ENCODE assay signal across 10 mouse cellular contexts in genomic region chr8:3417455-3417854, GRCm38 (mm10). TPM values are rescaled to one million over a fixed set of nuclear protein-coding genes. Genes with fewer than 3 reads are reported as not detected.
DNase-seq lines count a peak whose midpoint lies in the region; ATAC-seq and TF ChIP-seq lines count a peak whose summit lies in the region.
"Had no signal": no experiment of that assay in that cellular context is flagged by ENCODE, and none has a peak within 500 bp of the region (broad histone marks: within the 10 kb centered on the region; RNA-seq: fewer than 3 reads in every experiment).

No protein-coding gene starts in this region.

- peak overlapping the region; percentile 3; the same call in 1 of the 2 replicates for H3K4me3 ChIP-seq in hindbrain, embryonic 10.5 days
- no peak overlapping the region for H3K4me3 ChIP-seq in hindbrain, embryonic 16.5 days (ENCODE audit: low read length)
- H3K4me3 ChIP-seq in embryonic facial prominence, embryonic 11.5 days (ENCODE audit: low read depth, low read length) = no peak overlapping the region
- no peak overlapping the region for H3K4me3 ChIP-seq in intestine, postnatal 0 days (ENCODE audit: low read depth, low read length)
- H3K4me3 ChIP-seq in midbrain, postnatal 0 days (ENCODE audit: low read depth, low read length) = no peak overlapping the region
- H3K4me3 ChIP-seq: embryonic facial prominence, embryonic 13.5 days; limb, embryonic 15.5 days had no signal

- H3K4me1 ChIP-seq in hindbrain, embryonic 10.5 days (replicated peaks) = peaks cover 58% of the 10 kb centered on the region
- peaks cover 21% of the 10 kb centered on the region for H3K4me1 ChIP-seq in hindbrain, embryonic 16.5 days (ENCODE audit: control insufficient read depth, insufficient read depth, low read depth, low read length)
- peaks cover 4% of the 10 kb centered on the region for H3K4me1 ChIP-seq in embryonic facial prominence, embryonic 11.5 days (ENCODE audit: control insufficient read depth, insufficient read depth, low read length)
- peaks cover 23% of the 10 kb centered on the region for H3K4me1 ChIP-seq in intestine, postnatal 0 days (replicated peaks; ENCODE audit: control insufficient read depth, insufficient read depth, low read length)
- H3K4me1 ChIP-seq in midbrain, postnatal 0 days (ENCODE audit: insufficient read depth, low read length) = peaks cover 2% of the 10 kb centered on the region; the same call in 1 of the 2 replicates

- H3K27ac ChIP-seq in hindbrain, embryonic 10.5 days = peak overlapping the region; percentile 82
- no peak overlapping the region for H3K27ac ChIP-seq in hindbrain, embryonic 16.5 days (ENCODE audit: low read depth, low read length)
- H3K27ac ChIP-seq in embryonic facial prominence, embryonic 11.5 days (replicated peaks; ENCODE audit: low read depth, low read length) = no peak overlapping the region; the same call in 1 of the 2 replicates
- H3K27ac ChIP-seq in intestine, postnatal 0 days (ENCODE audit: low read depth, low read length) = peak overlapping the region; percentile 21; the same call in 1 of the 2 replicates
- no peak overlapping the region for H3K27ac ChIP-seq in midbrain, postnatal 0 days (ENCODE audit: low read depth, low read length)
- H3K27ac ChIP-seq: embryonic facial prominence, embryonic 13.5 days had no signal

- intact Hi-C loops in left cerebral cortex, postnatal 4 days (cut with DNase I) = no loop called here

- no peak for TF ChIP-seq CTCF in intestine, postnatal 0 days (IDR thresholded peaks at IDR 0.05; ENCODE audit: low read depth)
- 0 out of 2 replicates have a peak, but pooled peaks have one; percentile 1 for TF ChIP-seq CTCF in midbrain, postnatal 0 days (IDR thresholded peaks at IDR 0.05)

- no peaks in the 10 kb centered on the region; the same call in 1 of the 2 replicates for H3K27me3 ChIP-seq in hindbrain, embryonic 10.5 days (ENCODE audit: insufficient read depth, poor library complexity, severe bottlenecking)
- H3K27me3 ChIP-seq in hindbrain, embryonic 16.5 days (replicated peaks; ENCODE audit: control insufficient read depth, insufficient read depth, low read length) = no peaks in the 10 kb centered on the region
- no peaks in the 10 kb centered on the region for H3K27me3 ChIP-seq in embryonic facial prominence, embryonic 11.5 days (ENCODE audit: control insufficient read depth, insufficient read depth, low read length)
- no peaks in the 10 kb centered on the region for H3K27me3 ChIP-seq in intestine, postnatal 0 days (replicated peaks; ENCODE audit: control insufficient read depth, insufficient read depth, low read length)
- no peaks in the 10 kb centered on the region for H3K27me3 ChIP-seq in midbrain, postnatal 0 days (ENCODE audit: insufficient read depth, low read length)
- H3K27me3 ChIP-seq: embryonic facial prominence, embryonic 13.5 days; limb, embryonic 15.5 days had no signal

- no peak overlapping the region for H3K9ac ChIP-seq in hindbrain, embryonic 16.5 days (ENCODE audit: low read depth, low read length)
- no peak overlapping the region for H3K9ac ChIP-seq in embryonic facial prominence, embryonic 11.5 days (replicated peaks; ENCODE audit: low read length)
- H3K9ac ChIP-seq in intestine, postnatal 0 days (ENCODE audit: low read depth, low read length) = no peak overlapping the region
- H3K9ac ChIP-seq in midbrain, postnatal 0 days (replicated peaks; ENCODE audit: low read length, poor library complexity, severe bottlenecking) = no peak overlapping the region
- H3K9ac ChIP-seq: embryonic facial prominence, embryonic 13.5 days; limb, embryonic 15.5 days had no signal

- no peak for ATAC-seq in hindbrain, embryonic 16.5 days
- peak; percentile 31; the same call in 1 of the 2 replicates for ATAC-seq in embryonic facial prominence, embryonic 11.5 days (replicated peaks; ENCODE audit: insufficient number of reproducible peaks, low FRiP score, low TSS enrichment, low read depth)
- no peak; the same call in 1 of the 2 replicates for ATAC-seq in intestine, postnatal 0 days
- ATAC-seq in midbrain, postnatal 0 days (ENCODE audit: low FRiP score) = peak; percentile 41; the same call in 1 of the 2 replicates

- H3K9me3 ChIP-seq in hindbrain, embryonic 10.5 days = no peaks in the 10 kb centered on the region
- H3K9me3 ChIP-seq in hindbrain, embryonic 16.5 days (ENCODE audit: control insufficient read depth, low read length) = no peaks in the 10 kb centered on the region
- no peaks in the 10 kb centered on the region for H3K9me3 ChIP-seq in embryonic facial prominence, embryonic 11.5 days (replicated peaks; ENCODE audit: control insufficient read depth, low read length)
- no peaks in the 10 kb centered on the region for H3K9me3 ChIP-seq in intestine, postnatal 0 days (ENCODE audit: control insufficient read depth)
- H3K9me3 ChIP-seq in midbrain, postnatal 0 days (ENCODE audit: low read length) = no peaks in the 10 kb centered on the region
- H3K9me3 ChIP-seq: embryonic facial prominence, embryonic 13.5 days; limb, embryonic 15.5 days had no signal

- DNase-seq in hindbrain, embryonic 10.5 days (ENCODE audit: low spot score) = peak; percentile 70
- DNase-seq in embryonic facial prominence, embryonic 11.5 days (ENCODE audit: low spot score) = peak; percentile 60
- DNase-seq in midbrain, postnatal 0 days (ENCODE audit: low spot score) = no peak
- DNase-seq in gastrocnemius, postnatal 25 days = no peak
- no peak for DNase-seq in left cerebral cortex, postnatal 4 days
- DNase-seq in urinary bladder, adult 2 months (ENCODE audit: low spot score) = no peak

- peaks cover 3% of the 10 kb centered on the region; the same call in 1 of the 2 replicates for H3K36me3 ChIP-seq in hindbrain, embryonic 10.5 days
- H3K36me3 ChIP-seq in hindbrain, embryonic 16.5 days (ENCODE audit: control insufficient read depth, insufficient read depth, low read length) = no peaks in the 10 kb centered on the region
- no peaks in the 10 kb centered on the region for H3K36me3 ChIP-seq in embryonic facial prominence, embryonic 11.5 days (replicated peaks; ENCODE audit: control insufficient read depth, insufficient read depth, low read depth, low read length)
- no peaks in the 10 kb centered on the region for H3K36me3 ChIP-seq in intestine, postnatal 0 days (ENCODE audit: control insufficient read depth, insufficient read depth)
- no peaks in the 10 kb centered on the region for H3K36me3 ChIP-seq in midbrain, postnatal 0 days (ENCODE audit: insufficient read depth, low read length)
- H3K36me3 ChIP-seq: limb, embryonic 15.5 days had no signal

- 2% methylated on average over 8 of the region's 8 CpGs for WGBS in hindbrain, embryonic 10.5 days
- 7% methylated on average over 8 of the region's 8 CpGs for WGBS in hindbrain, embryonic 16.5 days
- 2% methylated on average over 8 of the region's 8 CpGs for WGBS in embryonic facial prominence, embryonic 11.5 days
- WGBS in intestine, postnatal 0 days = 23% methylated on average over 8 of the region's 8 CpGs
- WGBS in midbrain, postnatal 0 days = 8% methylated on average over 8 of the region's 8 CpGs

- H3K4me2 ChIP-seq in hindbrain, embryonic 16.5 days (ENCODE audit: low read length) = no peak overlapping the region
- no peak overlapping the region for H3K4me2 ChIP-seq in embryonic facial prominence, embryonic 11.5 days (ENCODE audit: low read depth, low read length)
- peak overlapping the region; percentile 41 for H3K4me2 ChIP-seq in intestine, postnatal 0 days (replicated peaks; ENCODE audit: low read depth)
- H3K4me2 ChIP-seq in midbrain, postnatal 0 days (ENCODE audit: low read depth, low read length, poor library complexity, severe bottlenecking) = no peak overlapping the region
- H3K4me2 ChIP-seq: embryonic facial prominence, embryonic 13.5 days; limb, embryonic 15.5 days had no signal

RNA-seq across cellular contexts. Expression of gene Arhgef18, which starts 24.6 kb away (rescaled TPM):
- polyA plus RNA-seq in hindbrain, embryonic 10.5 days (2016; fragmentation: Nextera tagmentation; extraction: Ambion mirVana) = 9.9 and 11.0 TPM in 2 replicates
- polyA plus RNA-seq in hindbrain, embryonic 16.5 days (2015; fragmentation: Nextera tagmentation; extraction: Ambion mirVana) = 11.5 and 11.7 TPM in 2 replicates
- 7.2 and 8.8 TPM in 2 replicates for polyA plus RNA-seq in embryonic facial prominence, embryonic 11.5 days (2014; fragmentation: Nextera tagmentation; extraction: Ambion mirVana)
- 4.5 and 5.7 TPM in 2 replicates for polyA plus RNA-seq in intestine, postnatal 0 days (2015; fragmentation: Nextera tagmentation; extraction: Ambion mirVana)
- 34.3 and 46.0 TPM in 2 replicates for total RNA-seq in midbrain, postnatal 0 days (2014; rRNA removed)
- polyA plus RNA-seq in midbrain, postnatal 0 days (2015; fragmentation: Nextera tagmentation; extraction: Ambion mirVana) = 6.8 and 7.2 TPM in 2 replicates
- 10 to 100 TPM in 1 of 2 experiments, 1 to 10 TPM in 1; 10.0 to 10.5 TPM for total RNA-seq in gastrocnemius, postnatal 25 days (2021)
- 10 to 100 TPM; 37.1 to 38.9 TPM for total RNA-seq in left cerebral cortex, postnatal 4 days (2021)
- polyA plus RNA-seq in urinary bladder, adult 2 months (2012; rRNA removed) = 34.0 and 36.5 TPM in 2 replicates

RNA-seq across cellular contexts. Expression of gene Pex11g, which starts 50.0 kb away (rescaled TPM):
- polyA plus RNA-seq in hindbrain, embryonic 10.5 days (2016; fragmentation: Nextera tagmentation; extraction: Ambion mirVana) = 4.4 TPM in 2 replicates
- 4.2 and 4.3 TPM in 2 replicates for polyA plus RNA-seq in hindbrain, embryonic 16.5 days (2015; fragmentation: Nextera tagmentation; extraction: Ambion mirVana)
- polyA plus RNA-seq in embryonic facial prominence, embryonic 11.5 days (2014; fragmentation: Nextera tagmentation; extraction: Ambion mirVana) = 2.1 TPM in 2 replicates
- 14.3 and 14.9 TPM in 2 replicates for polyA plus RNA-seq in intestine, postnatal 0 days (2015; fragmentation: Nextera tagmentation; extraction: Ambion mirVana)
- total RNA-seq in midbrain, postnatal 0 days (2014; rRNA removed) = 1.8 and 2.2 TPM in 2 replicates
- 3.1 and 3.6 TPM in 2 replicates for polyA plus RNA-seq in midbrain, postnatal 0 days (2015; fragmentation: Nextera tagmentation; extraction: Ambion mirVana)
- total RNA-seq in gastrocnemius, postnatal 25 days (2021) = 1 to 10 TPM; 2.5 to 3.1 TPM
- total RNA-seq in left cerebral cortex, postnatal 4 days (2021) = under 1 TPM; 0.64 to 0.66 TPM
- polyA plus RNA-seq in urinary bladder, adult 2 months (2012; rRNA removed) = 8.5 and 11.1 TPM in 2 replicates

RNA-seq across cellular contexts. Expression of gene Tex45, which starts 53.2 kb away (rescaled TPM):
- polyA plus RNA-seq in hindbrain, embryonic 10.5 days (2016; fragmentation: Nextera tagmentation; extraction: Ambion mirVana) = not detected in 2 replicates
- 0.39 and 0.60 TPM in 2 replicates for polyA plus RNA-seq in hindbrain, embryonic 16.5 days (2015; fragmentation: Nextera tagmentation; extraction: Ambion mirVana)
- 0.14 TPM in 1 of 2 replicates, not detected in the other for polyA plus RNA-seq in embryonic facial prominence, embryonic 11.5 days (2014; fragmentation: Nextera tagmentation; extraction: Ambion mirVana)
- polyA plus RNA-seq in intestine, postnatal 0 days (2015; fragmentation: Nextera tagmentation; extraction: Ambion mirVana) = not detected in 2 replicates
- total RNA-seq in midbrain, postnatal 0 days (2014; rRNA removed) = 0.47 and 0.55 TPM in 2 replicates
- polyA plus RNA-seq in midbrain, postnatal 0 days (2015; fragmentation: Nextera tagmentation; extraction: Ambion mirVana) = 0.64 and 0.68 TPM in 2 replicates
- total RNA-seq in gastrocnemius, postnatal 25 days (2021) = not detected
- not detected for total RNA-seq in left cerebral cortex, postnatal 4 days (2021)
- polyA plus RNA-seq in urinary bladder, adult 2 months (2012; rRNA removed) = 0.15 and 0.26 TPM in 2 replicates
- polyA plus RNA-seq: limb, embryonic 15.5 days had no signal

Comparison
In these comparisons a context has a peak if more than half of its experiments do, and no peak if none do; other contexts are left out.
1. H3K27ac ChIP-seq: peak in hindbrain, embryonic 10.5 days (single experiment) and intestine, postnatal 0 days (single experiment); none in hindbrain, embryonic 16.5 days (single experiment), embryonic facial prominence, embryonic 11.5 days (single experiment) and midbrain, postnatal 0 days (single experiment).
2. DNase-seq: peak in hindbrain, embryonic 10.5 days (single experiment) and embryonic facial prominence, embryonic 11.5 days (single experiment); none in midbrain, postnatal 0 days (single experiment), gastrocnemius, postnatal 25 days (single experiment), left cerebral cortex, postnatal 4 days (single experiment) and urinary bladder, adult 2 months (single experiment).
3. ATAC-seq: peak in embryonic facial prominence, embryonic 11.5 days (single experiment) and midbrain, postnatal 0 days (single experiment); none in hindbrain, embryonic 16.5 days (single experiment) and intestine, postnatal 0 days (single experiment).